Mouse (Mus musculus): Measurements from ENCODE around the gene Lmbr1l. TPM values are rescaled to one million over a fixed set of nuclear protein-coding genes. Genes with fewer than 3 reads are reported as not detected.
A peak's percentile ranks its signal among the peaks of the same experiment; 100 is the strongest.
"Not testable (repeated sequence)": the region's sequence is repeated elsewhere in the genome, so short reads cannot be mapped to it uniquely, and the experiment has no call there.

Gene Lmbr1l
- total RNA-seq, 2 experiments from 2014 or later, result 41.5 to 45.9 TPM

- no peak for DNase-seq (ENCODE audit: low spot score in 2 of 2)
Measured at GRCm38 (mm10) chr15:98940816-98941215, 22.8 kb upstream of the Lmbr1l start.

- peak; percentile 77 to 83 for DNase-seq (ENCODE audit: low spot score in 2 of 2)
Measured at GRCm38 (mm10) chr15:98934217-98934839, 16.3 kb upstream of the Lmbr1l start, which contains the start of gene Tuba1b. Tuba1b (minus strand) TSS chr15:98934565.

- peak; percentile 82 to 88 for DNase-seq (ENCODE audit: low spot score in 2 of 2)
Measured at GRCm38 (mm10) chr15:98933833-98934216, 15.8 kb upstream of the Lmbr1l start.

GRCm38 (mm10) chr15:98933004-98933671 lies 15.1 kb upstream of the Lmbr1l start:
- DNase-seq (ENCODE audit: low spot score in 2 of 2), result not testable (repeated sequence)

GRCm38 (mm10) chr15:98930998-98931397 lies 13.0 kb upstream of the Lmbr1l start:
- DNase-seq (ENCODE audit: low spot score in 2 of 2), result no peak

- no peak for DNase-seq (ENCODE audit: low spot score in 2 of 2)
Measured at GRCm38 (mm10) chr15:98930017-98930734, 12.1 kb upstream of the Lmbr1l start.

- peak in 1 of 2 experiments; percentile 26 for DNase-seq (ENCODE audit: low spot score in 2 of 2)
Measured at GRCm38 (mm10) chr15:98928598-98929240, 10.7 kb upstream of the Lmbr1l start.

GRCm38 (mm10) chr15:98927566-98927965 lies 9.5 kb upstream of the Lmbr1l start:
- DNase-seq (ENCODE audit: low spot score in 2 of 2), result no peak

GRCm38 (mm10) chr15:98924682-98925081 lies 6.7 kb upstream of the Lmbr1l start:
- DNase-seq (ENCODE audit: low spot score in 2 of 2), result no peak

GRCm38 (mm10) chr15:98923031-98923537 lies 5.1 kb upstream of the Lmbr1l start:
- no peak for DNase-seq (ENCODE audit: low spot score in 2 of 2)

GRCm38 (mm10) chr15:98922581-98922980 lies 4.5 kb upstream of the Lmbr1l start:
- no peak for DNase-seq (ENCODE audit: low spot score in 2 of 2)

- DNase-seq (ENCODE audit: low spot score in 2 of 2), result no peak
Measured at GRCm38 (mm10) chr15:98921510-98921909, 3.5 kb upstream of the Lmbr1l start.

- not testable (repeated sequence) for DNase-seq (ENCODE audit: low spot score in 2 of 2)
Measured at GRCm38 (mm10) chr15:98918499-98918895, 466 bp upstream of the Lmbr1l start.

- DNase-seq (ENCODE audit: low spot score in 2 of 2), result no peak
Measured at GRCm38 (mm10) chr15:98917091-98917490, 940 bp downstream of the Lmbr1l start.

GRCm38 (mm10) chr15:98916016-98916415 lies 2.0 kb downstream of the Lmbr1l start:
- no peak for DNase-seq (ENCODE audit: low spot score in 2 of 2)

- DNase-seq (ENCODE audit: low spot score in 2 of 2), result no peak
Measured at GRCm38 (mm10) chr15:98914903-98915302, 3.1 kb downstream of the Lmbr1l start.

GRCm38 (mm10) chr15:98904692-98905091 lies 13.3 kb downstream of the Lmbr1l start:
- no peak for DNase-seq (ENCODE audit: low spot score in 2 of 2)

- DNase-seq (ENCODE audit: low spot score in 2 of 2), result no peak
Measured at GRCm38 (mm10) chr15:98902600-98902999, 15.4 kb downstream of the Lmbr1l start.

GRCm38 (mm10) chr15:98901530-98901929 lies 16.5 kb downstream of the Lmbr1l start:
- DNase-seq (ENCODE audit: low spot score in 2 of 2), result no peak

GRCm38 (mm10) chr15:98897928-98898800 lies 19.9 kb downstream of the Lmbr1l start, which contains the start of gene Dhh:
Dhh (minus strand) TSS chr15:98898540.
- no peak for DNase-seq (ENCODE audit: low spot score in 2 of 2)
